Mouse (Mus musculus): ENCODE measurements around the gene Gmeb2. TPM values are rescaled to one million over a fixed set of nuclear protein-coding genes. Genes with fewer than 3 reads are reported as not detected.

The Gmeb2 gene
- total and polyA plus RNA-seq, 2 experiments from 2014 or later: 8.6 to 16.0 TPM

DNA sequence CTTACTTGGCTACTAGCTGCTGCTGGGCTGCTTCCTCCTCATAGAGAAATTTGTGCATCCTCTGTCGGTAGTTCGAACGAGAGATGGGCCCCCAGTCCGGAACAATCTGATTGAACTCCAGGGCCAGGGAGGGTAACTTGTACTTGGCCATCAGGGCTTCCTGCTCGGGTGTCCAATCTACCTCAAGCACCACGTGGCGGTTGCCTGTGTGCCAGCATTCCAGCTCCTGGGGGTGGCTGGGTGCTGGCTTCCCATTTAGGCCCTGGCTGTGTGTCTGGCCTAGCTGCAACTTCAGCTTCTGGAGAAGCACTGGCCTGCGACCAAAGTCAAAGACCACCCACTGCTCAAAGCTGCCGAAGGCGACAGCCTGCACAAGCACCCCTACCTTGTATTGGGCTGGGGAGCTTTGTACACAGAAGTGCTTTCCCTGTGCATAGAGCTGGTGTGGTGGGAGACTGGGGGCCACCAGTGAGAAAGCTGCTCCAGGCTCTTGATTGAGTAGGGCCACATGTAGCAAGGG is 49.7 kb downstream of the Gmeb2 start:
- Histone ChIP-seq H3K9me3 (ENCODE audit: low read length) (no peaks in the 10 kb centered on the region), H3K27me3 (ENCODE audit: insufficient read depth, low read length) (no peaks in the 10 kb centered on the region), H3K27ac (ENCODE audit: low read depth, low read length) (no peak overlapping the region), H3K4me1 (ENCODE audit: insufficient read depth, low read length) (no peaks in the 10 kb centered on the region), H3K9ac (replicated peaks; ENCODE audit: low read length, poor library complexity, severe bottlenecking) (no peak overlapping the region), H3K4me3 (ENCODE audit: low read depth, low read length) (no peak overlapping the region), H3K36me3 (ENCODE audit: insufficient read depth, low read length) (no peaks in the 10 kb centered on the region), H3K4me2 (ENCODE audit: low read depth, low read length, poor library complexity, severe bottlenecking) (no peak overlapping the region)
- DNase-seq (ENCODE audit: low spot score) (no peak), ATAC-seq (ENCODE audit: low FRiP score) (no peak)
- no peak for TF ChIP-seq CTCF (IDR thresholded peaks at IDR 0.05)
- WGBS: 62% methylated on average over 10 of the region's 10 CpGs

DNA sequence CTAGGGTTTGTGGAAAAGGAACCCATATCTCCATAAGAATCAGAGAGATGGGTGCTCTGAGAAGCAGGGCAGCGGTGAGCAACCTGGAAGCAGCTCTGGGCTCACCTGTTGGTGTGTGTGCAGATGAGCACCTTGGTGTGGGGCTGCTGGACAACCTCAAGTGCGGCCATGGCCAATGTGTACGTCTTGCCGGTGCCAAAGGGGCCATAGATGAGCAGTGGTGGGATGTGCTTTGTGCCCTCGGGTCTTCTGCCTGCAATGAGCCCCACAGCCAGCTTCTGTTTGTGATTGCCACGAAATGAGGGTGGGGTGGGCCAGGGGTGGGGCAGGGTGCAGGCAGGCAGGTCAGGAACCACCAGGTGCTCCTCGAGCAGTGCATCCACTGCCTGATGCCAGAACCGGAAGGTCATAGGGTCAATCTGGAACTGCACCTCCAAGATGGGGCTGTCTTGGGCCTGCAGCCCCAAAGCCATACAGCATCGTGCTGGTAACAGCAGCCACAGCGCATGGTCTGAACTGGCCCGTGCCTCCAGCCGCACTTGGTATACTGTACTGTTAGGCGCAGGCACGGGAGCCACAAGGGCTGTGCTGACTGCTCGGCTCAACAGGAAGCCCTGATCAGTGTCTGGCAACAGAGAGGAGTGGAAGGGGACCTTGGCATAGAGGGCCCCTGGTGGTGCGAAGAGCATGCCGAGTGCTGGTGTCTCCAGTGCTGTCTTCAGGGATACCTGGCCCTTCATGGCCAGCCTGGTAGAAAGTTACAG is 50.4 kb downstream of the Gmeb2 start:
- Histone ChIP-seq H3K4me1 (ENCODE audit: insufficient read depth, low read length) (no peaks in the 10 kb centered on the region), H3K27me3 (ENCODE audit: insufficient read depth, low read length) (no peaks in the 10 kb centered on the region)
- WGBS: 89% methylated on average over 17 of the region's 17 CpGs

DNA sequence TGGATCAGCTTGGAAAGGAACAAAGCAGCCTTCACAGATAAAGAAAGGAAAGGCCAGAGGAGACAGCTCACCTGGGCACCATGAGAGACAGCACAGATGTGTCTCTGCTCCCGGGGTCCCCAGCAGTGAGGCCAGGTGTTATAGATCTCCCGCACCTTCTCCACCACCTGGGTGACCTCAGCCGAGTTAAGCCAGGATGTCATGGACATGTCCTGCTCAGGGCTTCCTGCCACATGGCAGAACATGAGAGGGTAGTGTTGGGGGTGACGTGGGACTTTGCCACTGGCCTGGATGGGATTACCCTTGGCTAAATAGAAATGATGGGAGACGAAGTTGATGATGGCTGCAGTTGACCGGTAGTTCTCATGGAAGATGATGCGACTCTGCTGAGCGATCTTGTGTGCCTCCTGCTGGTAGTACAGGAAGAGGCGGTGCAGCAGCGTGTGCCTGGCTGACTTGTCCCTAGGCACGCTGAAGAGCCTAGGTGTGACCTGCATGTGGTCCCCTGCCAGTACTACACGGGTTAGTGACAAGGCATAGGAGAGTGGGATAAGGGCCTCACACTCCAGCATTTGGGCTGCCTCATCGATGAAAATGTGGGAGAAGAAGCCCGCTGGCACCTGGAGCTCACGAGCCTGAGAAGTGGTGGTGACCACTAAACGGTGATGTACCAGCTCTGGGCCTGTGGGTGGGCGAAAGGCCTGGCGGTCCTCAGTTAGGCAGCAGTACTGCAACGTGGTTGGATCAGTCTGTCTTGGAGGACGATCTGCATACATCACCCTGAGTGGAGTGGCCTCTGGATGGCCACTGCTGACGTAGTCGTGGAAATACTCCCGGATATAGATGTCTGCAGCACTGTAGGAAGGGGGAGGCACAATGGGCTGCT is 51.9 kb downstream of the Gmeb2 start:
- H3K4me1 ChIP-seq (ENCODE audit: insufficient read depth, low read length): no peaks in the 10 kb centered on the region
- H3K4me3 ChIP-seq (ENCODE audit: low read depth, low read length): no peak overlapping the region
- H3K27ac ChIP-seq (ENCODE audit: low read depth, low read length): no peak overlapping the region
- DNase-seq (ENCODE audit: low spot score): no peak
- no peaks in the 10 kb centered on the region for H3K9me3 ChIP-seq (ENCODE audit: low read length)
- H3K36me3 ChIP-seq (ENCODE audit: insufficient read depth, low read length): no peaks in the 10 kb centered on the region
- no peak overlapping the region for H3K4me2 ChIP-seq (ENCODE audit: low read depth, low read length, poor library complexity, severe bottlenecking)
- peak; percentile 5; the same call in 1 of the 2 replicates for TF ChIP-seq CTCF (IDR thresholded peaks at IDR 0.05)
- no peak overlapping the region for H3K9ac ChIP-seq (replicated peaks; ENCODE audit: low read length, poor library complexity, severe bottlenecking)
- WGBS: 84% methylated on average over 23 of the region's 23 CpGs
- no peak for ATAC-seq (ENCODE audit: low FRiP score)
- H3K27me3 ChIP-seq (ENCODE audit: insufficient read depth, low read length): no peaks in the 10 kb centered on the region

More for the DNA sequence above, 50.4 kb downstream of the Gmeb2 start:
- Histone ChIP-seq H3K4me2 (ENCODE audit: low read depth, low read length, poor library complexity, severe bottlenecking) (no peak overlapping the region), H3K9ac (replicated peaks; ENCODE audit: low read length, poor library complexity, severe bottlenecking) (no peak overlapping the region), H3K27ac (ENCODE audit: low read depth, low read length) (no peak overlapping the region), H3K9me3 (ENCODE audit: low read length) (no peaks in the 10 kb centered on the region), H3K4me3 (ENCODE audit: low read depth, low read length) (no peak overlapping the region), H3K36me3 (ENCODE audit: insufficient read depth, low read length) (no peaks in the 10 kb centered on the region)
- DNase-seq (ENCODE audit: low spot score) (no peak), ATAC-seq (ENCODE audit: low FRiP score) (no peak)
- no peak for TF ChIP-seq CTCF (IDR thresholded peaks at IDR 0.05)

DNA sequence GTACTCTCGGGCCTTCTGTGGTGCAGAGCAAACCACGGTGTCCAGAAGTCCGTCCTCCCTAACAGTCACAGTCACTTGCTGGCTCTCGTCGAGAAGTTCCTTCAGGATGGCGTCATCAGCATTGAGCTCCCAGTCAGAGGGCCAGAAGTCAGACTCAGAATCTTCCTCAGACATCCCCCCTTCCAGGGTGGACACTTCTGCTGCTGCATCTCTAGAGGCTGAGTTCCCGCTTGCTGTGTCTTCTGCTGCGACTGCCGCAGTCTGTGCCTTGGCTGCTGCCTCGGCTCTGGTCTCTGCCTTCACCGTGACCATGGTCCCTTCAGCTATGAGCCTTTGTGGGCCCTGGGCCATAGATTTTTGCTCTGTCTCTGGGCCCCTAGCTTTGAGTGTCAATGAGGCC is 53.2 kb downstream of the Gmeb2 start:
- no peaks in the 10 kb centered on the region for H3K4me1 ChIP-seq (ENCODE audit: insufficient read depth, low read length)
- no peak overlapping the region for H3K4me3 ChIP-seq (ENCODE audit: low read depth, low read length)
- WGBS: 96% methylated on average over 11 of the region's 11 CpGs
- H3K9ac ChIP-seq (replicated peaks; ENCODE audit: low read length, poor library complexity, severe bottlenecking): no peak overlapping the region
- DNase-seq (ENCODE audit: low spot score) (no peak), ATAC-seq (ENCODE audit: low FRiP score) (no peak)
- H3K4me2 ChIP-seq (ENCODE audit: low read depth, low read length, poor library complexity, severe bottlenecking): no peak overlapping the region
- no peaks in the 10 kb centered on the region for H3K36me3 ChIP-seq (ENCODE audit: insufficient read depth, low read length)
- H3K27me3 ChIP-seq (ENCODE audit: insufficient read depth, low read length): no peaks in the 10 kb centered on the region
- TF ChIP-seq CTCF (IDR thresholded peaks at IDR 0.05): no peak
- no peaks in the 10 kb centered on the region for H3K9me3 ChIP-seq (ENCODE audit: low read length)
- H3K27ac ChIP-seq (ENCODE audit: low read depth, low read length): no peak overlapping the region

DNA sequence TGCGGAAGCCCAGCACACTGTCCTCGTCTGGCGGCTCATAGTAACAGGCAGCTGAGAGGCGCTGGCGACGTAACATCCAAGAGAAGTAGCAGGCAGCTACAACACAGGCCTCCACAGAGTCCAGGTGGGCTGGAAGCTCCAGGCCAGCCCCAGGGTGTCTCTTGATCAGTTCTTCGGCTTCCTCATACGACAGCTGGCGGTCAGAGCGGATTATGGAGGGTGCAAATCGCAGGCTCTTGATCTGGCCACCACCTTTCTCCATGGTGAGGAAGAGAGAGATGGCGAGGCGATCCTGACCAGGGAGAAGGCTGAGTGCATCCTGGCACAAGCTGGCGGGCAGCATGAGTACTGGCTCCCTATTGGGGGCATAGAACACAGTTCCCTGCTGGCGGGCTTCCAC is 54.4 kb downstream of the Gmeb2 start:
- DNase-seq (ENCODE audit: low spot score): no peak
- H3K4me3 ChIP-seq (ENCODE audit: low read depth, low read length): no peak overlapping the region
- H3K4me1 ChIP-seq (ENCODE audit: insufficient read depth, low read length): no peaks in the 10 kb centered on the region
- H3K9me3 ChIP-seq (ENCODE audit: low read length): no peaks in the 10 kb centered on the region
- no peak for ATAC-seq (ENCODE audit: low FRiP score)
- 92% methylated on average over 15 of the region's 15 CpGs for WGBS
- H3K4me2 ChIP-seq (ENCODE audit: low read depth, low read length, poor library complexity, severe bottlenecking): no peak overlapping the region
- TF ChIP-seq CTCF (IDR thresholded peaks at IDR 0.05): no peak
- H3K27ac ChIP-seq (ENCODE audit: low read depth, low read length): no peak overlapping the region
- H3K9ac ChIP-seq (replicated peaks; ENCODE audit: low read length, poor library complexity, severe bottlenecking): no peak overlapping the region
- H3K36me3 ChIP-seq (ENCODE audit: insufficient read depth, low read length): no peaks in the 10 kb centered on the region
- H3K27me3 ChIP-seq (ENCODE audit: insufficient read depth, low read length): no peaks in the 10 kb centered on the region

DNA sequence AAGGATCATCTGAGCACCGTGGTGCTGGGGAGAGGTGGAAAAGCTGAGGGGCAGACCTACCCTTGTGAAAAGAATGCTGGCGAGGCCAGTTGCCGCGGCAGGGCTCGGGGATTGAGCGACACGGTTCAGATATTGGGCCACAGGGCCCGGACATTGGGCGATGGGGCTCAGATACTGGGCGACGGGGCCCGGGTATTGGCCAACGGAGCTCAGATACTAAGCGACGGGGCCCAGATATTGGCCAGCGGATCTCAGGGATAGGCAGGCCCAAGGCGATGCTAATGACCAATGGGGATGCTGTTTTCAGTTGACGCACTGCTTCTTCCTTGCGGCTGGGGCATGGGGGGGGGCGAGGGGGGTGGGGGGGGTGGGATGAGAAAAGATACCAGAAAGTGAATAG is 56.7 kb downstream of the Gmeb2 start:
- DNase-seq (ENCODE audit: low spot score) (no peak), ATAC-seq (ENCODE audit: low FRiP score) (no peak)
- H3K27me3 ChIP-seq (ENCODE audit: insufficient read depth, low read length): no peaks in the 10 kb centered on the region
- no peak for TF ChIP-seq CTCF (IDR thresholded peaks at IDR 0.05)
- 73% methylated on average over 19 of the region's 20 CpGs for whole genome bisulfite sequencing
- H3K4me3 ChIP-seq (ENCODE audit: low read depth, low read length): no peak overlapping the region
- no peaks in the 10 kb centered on the region for H3K36me3 ChIP-seq (ENCODE audit: insufficient read depth, low read length)
- H3K9ac ChIP-seq (replicated peaks; ENCODE audit: low read length, poor library complexity, severe bottlenecking): no peak overlapping the region
- H3K4me1 ChIP-seq (ENCODE audit: insufficient read depth, low read length): no peaks in the 10 kb centered on the region
- no peaks in the 10 kb centered on the region for H3K9me3 ChIP-seq (ENCODE audit: low read length)
- H3K27ac ChIP-seq (ENCODE audit: low read depth, low read length): no peak overlapping the region
- H3K4me2 ChIP-seq (ENCODE audit: low read depth, low read length, poor library complexity, severe bottlenecking): no peak overlapping the region
